Mouse (Mus musculus) stomach, embryonic 15.5 days (tissue): ENCODE measurements around the gene St8sia1. TPM values are rescaled to one million over a fixed set of nuclear protein-coding genes. Genes with fewer than 3 reads are reported as not detected.

Experiments
- ATAC-seq: fragments of 200-750 bp; cut with Nextera tagmentation; 2 replicates; pipeline ENCODE4 v1.8.0; 2017; ENCODE audit warnings: low read depth, moderate number of reproducible peaks, moderate TSS enrichment; ENCODE audit not compliant: insufficient read depth, low FRiP score
- H3K27ac ChIP-seq: fragments of 300-500 bp; sonication (generic); 2 replicates; pipeline ENCODE4 v1.5.1; 2015; ENCODE audit warnings: mild to moderate bottlenecking, inconsistent platforms
- H3K27me3 ChIP-seq: fragments of 300-500 bp; sonication (generic); replicated peaks from 2 replicates; pipeline ENCODE4 v1.6.1; 2015; ENCODE audit warnings: inconsistent platforms
- H3K36me3 ChIP-seq: fragments of 300-500 bp; sonication (generic); 2 replicates; pipeline ENCODE4 v1.6.1; 2015; ENCODE audit warnings: inconsistent platforms
- H3K4me1 ChIP-seq: fragments of 300-500 bp; sonication (generic); 2 replicates; pipeline ENCODE4 v1.6.1; 2015; ENCODE audit warnings: inconsistent platforms
- H3K4me2 ChIP-seq: fragments of 300-500 bp; sonication (generic); 2 replicates; pipeline ENCODE4 v1.6.1; 2015; ENCODE audit warnings: mild to moderate bottlenecking, inconsistent platforms
- H3K4me3 ChIP-seq: fragments of 300-500 bp; sonication (generic); replicated peaks from 2 replicates; pipeline ENCODE4 v1.5.1; 2015; ENCODE audit warnings: inconsistent platforms
- H3K9ac ChIP-seq: fragments of 300-500 bp; sonication (generic); 2 replicates; pipeline ENCODE4 v1.6.1; 2015; ENCODE audit warnings: inconsistent platforms
- H3K9me3 ChIP-seq: fragments of 300-500 bp; sonication (generic); 2 replicates; pipeline ENCODE4 v1.6.1; 2016; ENCODE audit warnings: inconsistent platforms
- WGBS: fragments of 180-500 bp; shearing (Covaris S2); methylation state at CpG from one replicate; pipeline ENCODE4 v1.1.7; 2015; 5-methylcytosine and 5-hydroxymethylcytosine counted together
- polyA plus RNA-seq: library from polyadenylated mRNA; unstranded; fragments of >200 nt; fragmentation: Nextera tagmentation; extraction: Ambion mirVana; gene quantifications from 2 replicates; pipeline ENCODE4 v1.2.1, GENCODE M21; 2015

Gene St8sia1
- polyA plus RNA-seq, 1 experiment from 2014 or later, result 0.96 TPM

DNA sequence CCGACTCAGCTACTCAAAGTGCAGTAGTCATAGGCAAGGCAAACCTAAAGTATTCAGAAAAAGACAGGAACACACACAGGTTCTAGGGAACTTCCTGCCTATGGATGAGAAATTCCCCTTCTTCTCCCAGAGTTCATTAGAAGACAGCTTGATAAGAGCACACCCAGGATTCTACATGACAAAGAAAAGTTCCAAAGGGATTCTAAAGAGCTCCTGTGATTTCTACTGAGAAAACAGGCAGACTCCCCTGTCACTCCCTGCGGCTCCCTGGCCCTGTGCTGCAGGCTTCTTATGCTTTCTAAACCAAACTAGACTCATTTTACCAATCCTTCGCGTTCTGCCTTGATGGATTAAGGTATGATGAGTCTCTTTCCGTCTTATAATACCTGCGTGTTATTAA lies 75.9 kb downstream of the St8sia1 start:
- no peak overlapping the region for H3K4me3 ChIP-seq
- no peak overlapping the region for H3K4me2 ChIP-seq
- H3K9ac ChIP-seq, result no peak overlapping the region
- ATAC-seq, result no peak
- H3K4me1 ChIP-seq, result no peaks in the 10 kb centered on the region
- no peaks in the 10 kb centered on the region for H3K27me3 ChIP-seq
- no peaks in the 10 kb centered on the region for H3K36me3 ChIP-seq
- H3K9me3 ChIP-seq, result no peaks in the 10 kb centered on the region
- no peak overlapping the region for H3K27ac ChIP-seq
- WGBS, result 86% methylated on average over 6 of the region's 6 CpGs

DNA sequence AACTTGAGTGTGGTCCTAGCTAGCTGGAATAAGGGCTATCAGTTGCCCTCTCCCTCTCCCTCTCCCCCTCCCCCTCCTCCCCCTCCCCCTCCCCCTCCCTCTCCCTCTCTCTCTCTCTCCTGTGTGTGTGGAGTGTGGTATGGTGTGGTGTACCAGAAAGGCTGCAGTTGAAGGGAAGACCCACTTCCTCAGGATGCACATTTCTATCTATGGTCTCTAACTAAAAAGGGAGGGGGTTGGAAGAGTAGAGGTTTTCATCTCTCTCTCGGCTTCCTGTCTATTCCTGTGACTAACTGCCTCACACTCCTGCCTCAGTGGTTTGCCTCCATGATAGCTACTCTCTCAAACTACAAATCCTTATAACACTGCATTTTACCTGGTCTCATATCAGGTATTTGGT lies 76.9 kb downstream of the St8sia1 start:
- whole genome bisulfite sequencing, result 59% methylated on average over 1 of the region's 1 CpGs
- no peaks in the 10 kb centered on the region for H3K9me3 ChIP-seq
- no peak overlapping the region for H3K4me3 ChIP-seq
- no peaks in the 10 kb centered on the region for H3K36me3 ChIP-seq
- H3K9ac ChIP-seq, result no peak overlapping the region
- no peaks in the 10 kb centered on the region for H3K27me3 ChIP-seq
- ATAC-seq, result no peak
- H3K4me1 ChIP-seq, result no peaks in the 10 kb centered on the region
- H3K27ac ChIP-seq, result no peak overlapping the region
- no peak overlapping the region for H3K4me2 ChIP-seq

DNA sequence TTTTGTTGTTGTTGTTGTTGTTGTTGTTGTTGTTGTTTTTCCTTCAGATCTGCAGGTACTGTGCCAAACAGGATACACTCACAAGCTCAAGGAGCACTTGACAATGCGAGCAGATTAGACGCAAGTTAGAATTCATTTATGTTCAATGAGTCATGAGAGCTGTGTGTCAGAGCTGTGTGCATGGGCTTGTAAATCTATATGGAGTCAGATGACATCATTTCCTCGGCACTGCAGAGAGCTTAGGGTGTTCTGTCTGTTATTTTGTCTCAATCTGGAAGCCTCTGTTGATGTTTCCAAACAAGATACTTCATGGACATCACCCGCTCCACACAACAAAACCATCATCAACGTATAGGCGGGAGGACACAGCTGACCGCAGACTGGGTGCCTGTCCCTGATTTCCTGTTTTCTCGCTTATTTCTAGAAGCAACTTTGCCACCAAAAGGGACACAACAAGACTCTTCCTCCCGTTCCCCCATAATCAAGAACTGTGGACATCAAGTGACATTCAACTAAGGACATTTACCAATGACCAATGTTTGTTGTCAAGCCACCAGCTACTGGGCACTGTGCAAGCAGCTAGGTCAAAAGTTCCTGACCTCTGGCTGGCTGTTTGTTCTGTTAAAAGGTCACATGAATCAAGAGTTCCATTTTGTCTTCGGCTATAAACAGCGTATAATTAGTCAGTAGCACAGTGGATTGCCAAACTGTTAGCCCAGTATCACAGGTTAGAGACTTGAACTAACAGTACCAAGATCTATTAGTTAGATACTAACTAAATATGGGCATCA lies 78.7 kb downstream of the St8sia1 start:
- no peak overlapping the region for H3K9ac ChIP-seq
- H3K4me2 ChIP-seq, result no peak overlapping the region
- ATAC-seq, result no peak
- no peaks in the 10 kb centered on the region for H3K36me3 ChIP-seq
- no peaks in the 10 kb centered on the region for H3K27me3 ChIP-seq
- no peaks in the 10 kb centered on the region for H3K4me1 ChIP-seq
- no peaks in the 10 kb centered on the region for H3K9me3 ChIP-seq
- no peak overlapping the region for H3K27ac ChIP-seq
- 75% methylated on average over 11 of the region's 11 CpGs for WGBS
- H3K4me3 ChIP-seq, result no peak overlapping the region

GRCm38 (mm10) chr6:142884128-142884527 lies 80.1 kb downstream of the St8sia1 start:
- Histone ChIP-seq H3K27ac (no peak overlapping the region), H3K9ac (no peak overlapping the region), H3K4me2 (no peak overlapping the region), H3K4me1 (peaks cover 3% of the 10 kb centered on the region; the same call in 1 of the 2 replicates), H3K36me3 (no peaks in the 10 kb centered on the region), H3K9me3 (no peaks in the 10 kb centered on the region), H3K27me3 (no peaks in the 10 kb centered on the region), H3K4me3 (no peak overlapping the region)
- ATAC-seq, result peak; percentile 45; the same call in 1 of the 2 replicates
- WGBS, result 60% methylated on average over 9 of the region's 9 CpGs

DNA sequence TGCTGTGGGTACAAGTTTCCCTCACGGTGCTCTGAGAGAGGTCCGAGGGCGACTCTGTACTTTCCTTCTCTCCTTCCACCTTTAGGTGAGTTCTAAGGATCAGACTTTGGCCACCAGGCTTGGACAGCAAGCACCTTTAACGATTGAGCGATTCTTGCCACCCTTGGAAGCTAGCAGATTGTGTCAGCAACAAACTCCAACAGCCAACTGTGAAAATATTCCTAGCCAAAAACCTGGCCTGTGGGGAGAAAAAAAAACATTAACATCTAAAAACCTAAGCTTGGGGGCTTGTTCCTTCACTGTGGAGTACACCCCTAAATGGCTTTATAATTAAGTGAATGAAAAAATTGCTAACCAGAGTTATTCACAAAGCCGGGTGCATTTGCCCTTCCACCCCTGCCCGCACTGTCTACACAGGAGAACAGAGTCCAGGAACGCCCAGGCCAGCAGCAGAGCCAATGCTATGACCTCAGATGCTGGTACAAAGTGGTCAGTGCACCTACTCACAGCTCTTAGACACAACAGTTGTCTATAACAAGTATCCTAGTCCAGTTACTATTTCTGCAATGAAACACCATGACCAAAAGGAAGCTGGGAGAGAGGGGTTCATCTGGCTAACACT lies 83.3 kb downstream of the St8sia1 start:
- Histone ChIP-seq H3K27ac (no peak overlapping the region), H3K9ac (no peak overlapping the region), H3K4me2 (no peak overlapping the region), H3K4me1 (peaks cover 12% of the 10 kb centered on the region; the same call in 1 of the 2 replicates), H3K9me3 (no peaks in the 10 kb centered on the region), H3K4me3 (no peak overlapping the region), H3K36me3 (no peaks in the 10 kb centered on the region), H3K27me3 (no peaks in the 10 kb centered on the region)
- ATAC-seq, result no peak
- WGBS, result 88% methylated on average over 8 of the region's 8 CpGs

- ATAC-seq, result no peak
- H3K9me3 ChIP-seq, result no peaks in the 10 kb centered on the region
- no peak overlapping the region; the same call in 1 of the 2 replicates for H3K4me2 ChIP-seq
- no peaks in the 10 kb centered on the region for H3K27me3 ChIP-seq
- no peak overlapping the region for H3K4me3 ChIP-seq
- H3K4me1 ChIP-seq, result peaks cover 12% of the 10 kb centered on the region; the same call in 1 of the 2 replicates
- WGBS, result 24% methylated on average over 15 of the region's 15 CpGs
- H3K36me3 ChIP-seq, result no peaks in the 10 kb centered on the region
- no peak overlapping the region for H3K27ac ChIP-seq
- H3K9ac ChIP-seq, result no peak overlapping the region
Measured at GRCm38 (mm10) chr6:142878744-142879701, 85.2 kb downstream of the St8sia1 start.

DNA sequence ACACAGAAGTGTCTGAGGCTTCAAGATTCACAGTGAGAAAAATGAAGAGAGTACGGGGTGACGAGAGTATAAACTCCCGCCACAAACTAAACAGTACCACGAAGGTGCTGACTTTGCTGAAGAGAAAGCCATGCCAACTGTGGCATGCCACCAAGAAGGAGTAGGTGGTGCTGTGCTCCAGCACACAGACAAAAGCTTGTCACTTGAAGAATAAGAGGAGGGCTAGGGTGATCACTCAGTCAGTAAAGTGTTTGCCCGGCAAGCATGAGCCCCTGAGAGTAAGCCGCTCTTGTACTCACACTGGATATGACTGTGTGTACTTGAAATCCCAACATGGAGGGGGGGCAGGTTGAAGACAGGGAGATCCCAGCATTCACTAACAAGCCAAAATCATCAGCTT lies 87.0 kb downstream of the St8sia1 start:
- 44% methylated on average over 6 of the region's 6 CpGs for WGBS

DNA sequence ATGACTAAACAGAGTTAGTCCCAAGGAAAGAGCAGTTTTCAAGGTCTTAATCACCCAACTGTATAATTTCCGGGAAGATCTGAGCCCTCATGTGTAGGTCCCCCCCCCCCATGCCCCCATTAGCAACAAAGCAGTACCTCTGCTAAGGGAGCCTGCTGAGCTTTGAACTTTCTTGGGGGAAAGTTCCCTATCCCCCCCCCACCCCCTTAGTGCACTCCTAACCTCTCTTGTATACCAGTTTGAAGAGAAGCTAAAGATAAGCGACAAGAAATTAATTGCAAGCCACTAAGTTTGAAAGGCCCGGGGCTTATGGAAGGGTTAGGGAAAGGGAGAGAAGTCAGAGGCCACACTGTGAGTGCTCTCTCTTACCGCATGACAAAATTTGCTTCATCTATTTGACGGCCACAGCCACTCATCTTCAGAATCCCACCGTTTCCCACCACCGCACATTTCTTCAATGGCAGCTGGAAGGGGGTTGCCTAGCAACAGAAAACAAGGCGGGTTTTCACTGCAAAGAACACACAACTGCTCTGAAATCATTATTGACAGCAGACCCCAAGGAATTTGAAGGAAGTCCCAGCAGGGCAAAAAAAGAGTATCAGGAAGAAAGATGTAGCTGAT lies 87.9 kb downstream of the St8sia1 start:
- Histone ChIP-seq H3K4me2 (no peak overlapping the region), H3K36me3 (no peaks in the 10 kb centered on the region), H3K27me3 (no peaks in the 10 kb centered on the region), H3K9ac (no peak overlapping the region), H3K9me3 (no peaks in the 10 kb centered on the region), H3K4me1 (peaks cover 12% of the 10 kb centered on the region; the same call in 1 of the 2 replicates), H3K27ac (no peak overlapping the region), H3K4me3 (no peak overlapping the region)
- ATAC-seq, result no peak
- 19% methylated on average over 8 of the region's 8 CpGs for WGBS

More for the DNA sequence above, 87.0 kb downstream of the St8sia1 start:
- H3K27ac ChIP-seq, result no peak overlapping the region
- ATAC-seq, result no peak
- no peak overlapping the region for H3K9ac ChIP-seq
- no peaks in the 10 kb centered on the region for H3K9me3 ChIP-seq
- no peak overlapping the region for H3K4me3 ChIP-seq
- H3K4me1 ChIP-seq, result peaks cover 12% of the 10 kb centered on the region; the same call in 1 of the 2 replicates
- H3K4me2 ChIP-seq, result no peak overlapping the region
- H3K27me3 ChIP-seq, result no peaks in the 10 kb centered on the region
- H3K36me3 ChIP-seq, result no peaks in the 10 kb centered on the region

- H3K9me3 ChIP-seq, result no peaks in the 10 kb centered on the region
- H3K27ac ChIP-seq, result no peak overlapping the region
- ATAC-seq, result no peak
- H3K4me2 ChIP-seq, result no peak overlapping the region
- H3K4me1 ChIP-seq, result peaks cover 7% of the 10 kb centered on the region; the same call in 1 of the 2 replicates
- WGBS, result 71% methylated on average over 11 of the region's 11 CpGs
- no peak overlapping the region for H3K9ac ChIP-seq
- no peaks in the 10 kb centered on the region for H3K36me3 ChIP-seq
- H3K27me3 ChIP-seq, result no peaks in the 10 kb centered on the region
- no peak overlapping the region for H3K4me3 ChIP-seq
Measured at GRCm38 (mm10) chr6:142873795-142874563, 90.3 kb downstream of the St8sia1 start.

DNA sequence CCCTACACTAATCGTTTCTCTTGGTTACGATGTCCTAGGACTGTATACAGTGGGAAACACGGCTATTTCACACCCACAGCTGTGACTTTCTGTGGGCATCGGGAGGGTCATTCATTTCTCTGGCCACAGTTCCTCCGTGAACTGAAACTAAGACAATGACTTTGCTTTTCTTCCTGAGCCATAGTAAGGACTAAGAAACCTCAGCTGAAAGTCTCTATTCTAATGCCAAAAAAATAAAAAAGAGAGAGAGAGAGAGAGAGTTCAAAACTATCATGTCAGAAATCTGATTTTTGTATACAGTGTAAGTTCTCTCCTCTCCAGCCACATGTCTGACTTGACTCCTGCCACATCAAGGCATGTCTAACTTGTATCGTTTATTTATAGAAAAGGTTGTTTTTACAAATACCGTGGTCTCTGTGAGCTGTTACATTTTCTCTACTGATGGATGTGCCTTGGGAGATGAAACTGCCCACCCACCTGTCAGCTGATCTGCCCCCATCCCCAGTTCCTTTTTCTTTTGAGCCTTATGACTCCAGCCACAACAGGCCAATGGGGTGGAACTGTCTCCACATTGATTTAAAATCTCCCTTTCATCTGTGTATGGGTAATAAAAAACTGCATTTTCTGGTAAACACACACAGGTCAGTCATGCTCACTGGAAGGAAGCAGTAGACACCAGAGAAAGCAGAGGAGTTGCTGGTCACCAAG lies 94.4 kb downstream of the St8sia1 start:
- Histone ChIP-seq H3K36me3 (no peaks in the 10 kb centered on the region), H3K4me1 (peaks cover 6% of the 10 kb centered on the region; the same call in 1 of the 2 replicates), H3K27ac (no peak overlapping the region), H3K4me2 (no peak overlapping the region), H3K27me3 (no peaks in the 10 kb centered on the region), H3K9ac (no peak overlapping the region), H3K4me3 (no peak overlapping the region), H3K9me3 (no peaks in the 10 kb centered on the region)
- WGBS, result 58% methylated on average over 7 of the region's 7 CpGs
- no peak for ATAC-seq
